Mouse (Mus musculus) brown adipose tissue, adult 24 weeks (tissue): ENCODE measurements around the gene Gm136. TPM values are rescaled to one million over a fixed set of nuclear protein-coding genes. Genes with fewer than 3 reads are reported as not detected.
A peak's percentile ranks its signal among the peaks of the same experiment; 100 is the strongest.
"Not testable (repeated sequence)": the region's sequence is repeated elsewhere in the genome, so short reads cannot be mapped to it uniquely, and the experiment has no call there.

Experiments used
- H3K27ac ChIP-seq: fragments of 200-500 bp; replicated peaks from 2 replicates; pipeline ENCODE4 v1.5.1; 2012; ENCODE audit warnings: low read depth, mild to moderate bottlenecking, low read length
- H3K4me1 ChIP-seq: fragments of 200-500 bp; 2 replicates; pipeline ENCODE4 v1.6.1; 2012; ENCODE audit warnings: low read length, mixed read lengths; ENCODE audit not compliant: control insufficient read depth, insufficient read depth, insufficient read length
- H3K4me3 ChIP-seq: fragments of 200-500 bp; 2 replicates; pipeline ENCODE4 v1.5.1; 2012; ENCODE audit warnings: low read depth, mild to moderate bottlenecking, low read length, moderate library complexity; ENCODE audit not compliant: insufficient read depth
- polyA plus RNA-seq: library from polyadenylated mRNA; stranded (reverse); fragments of >200 nt; gene quantifications from 2 replicates; pipeline ENCODE4 v1.2.4, GENCODE M21; 2012; ENCODE audit not compliant: missing spikeins, insufficient read depth, insufficient read length

Gm136 gene
- polyA plus RNA-seq, 1 experiment: not detected

- peak within 1 kb of the TSS; percentile 60 for H3K4me3 ChIP-seq
- no peak within 1 kb of the TSS for H3K27ac ChIP-seq
- no peaks in the 10 kb centered on the region for H3K4me1 ChIP-seq
Observed at GRCm38 (mm10) chr4:34729851-34730341, 26.2 kb downstream of the Gm136 start, which contains the start of gene Cfap206. TSS of gene Cfap206 (minus strand) at chr4:34730206.

- H3K4me1 ChIP-seq, H3K27ac ChIP-seq, H3K4me3 ChIP-seq: not testable (repeated sequence)
Observed at GRCm38 (mm10) chr4:34725710-34726109, 30.4 kb downstream of the Gm136 start.

- H3K4me3 ChIP-seq: no peak overlapping the region
- no peak overlapping the region for H3K27ac ChIP-seq
Observed at GRCm38 (mm10) chr4:34724306-34724705, 31.8 kb downstream of the Gm136 start.

DNA sequence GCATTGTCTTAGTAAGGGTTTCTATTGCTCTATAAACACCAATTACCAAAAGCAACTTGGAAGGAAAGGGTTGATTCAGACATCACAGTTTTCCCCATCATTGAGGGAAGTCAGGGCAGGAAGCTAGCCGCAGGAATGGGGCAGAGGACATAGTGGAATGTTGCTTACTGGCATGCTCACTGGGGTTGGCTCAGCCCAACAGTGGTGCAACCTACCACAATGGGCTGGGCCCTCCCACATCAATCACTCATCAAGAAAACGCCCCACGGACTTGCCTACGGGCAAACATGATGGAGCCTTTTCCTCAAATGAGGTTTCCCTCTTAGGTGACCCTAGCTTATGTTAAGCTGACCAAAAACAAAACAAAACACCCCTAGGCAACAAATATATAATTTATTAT, 32.9 kb downstream of the Gm136 start:
- Histone ChIP-seq H3K4me1 (no peaks in the 10 kb centered on the region), H3K27ac (no peak overlapping the region), H3K4me3 (no peak overlapping the region)

More at GRCm38 (mm10) chr4:34724306-34724705, 31.8 kb downstream of the Gm136 start:
- no peaks in the 10 kb centered on the region for H3K4me1 ChIP-seq

GRCm38 (mm10) chr4:34720127-34720895, 35.8 kb downstream of the Gm136 start:
- Histone ChIP-seq H3K27ac (no peak overlapping the region), H3K4me1 (no peaks in the 10 kb centered on the region), H3K4me3 (no peak overlapping the region)

GRCm38 (mm10) chr4:34719421-34719820, 36.6 kb downstream of the Gm136 start:
- H3K4me3 ChIP-seq: no peak overlapping the region
- H3K27ac ChIP-seq: no peak overlapping the region
- H3K4me1 ChIP-seq: no peaks in the 10 kb centered on the region

DNA sequence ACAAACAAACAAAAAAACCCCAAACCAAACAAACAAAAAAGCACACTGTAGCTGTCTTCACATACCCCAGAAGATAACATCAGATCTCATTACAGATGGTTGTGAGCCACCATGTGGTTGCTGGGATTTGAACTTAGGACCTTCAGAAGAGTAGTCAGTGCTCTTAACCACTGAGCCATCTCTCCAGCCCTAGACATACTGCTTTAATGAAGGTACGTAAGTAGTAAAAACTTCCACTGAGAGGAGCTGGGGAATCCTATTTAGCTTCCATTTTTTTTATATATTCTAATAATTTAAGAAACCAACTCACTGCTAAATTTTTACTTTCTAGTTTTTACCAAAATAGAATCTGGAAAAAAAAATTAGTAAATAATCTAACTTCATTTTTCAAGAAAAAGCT, 41.0 kb downstream of the Gm136 start:
- Histone ChIP-seq H3K27ac (no peak overlapping the region), H3K4me3 (no peak overlapping the region), H3K4me1 (no peaks in the 10 kb centered on the region)

GRCm38 (mm10) chr4:34708127-34708526, 47.9 kb downstream of the Gm136 start:
- no peak overlapping the region for H3K4me3 ChIP-seq
- no peak overlapping the region for H3K27ac ChIP-seq
- H3K4me1 ChIP-seq: no peaks in the 10 kb centered on the region

DNA sequence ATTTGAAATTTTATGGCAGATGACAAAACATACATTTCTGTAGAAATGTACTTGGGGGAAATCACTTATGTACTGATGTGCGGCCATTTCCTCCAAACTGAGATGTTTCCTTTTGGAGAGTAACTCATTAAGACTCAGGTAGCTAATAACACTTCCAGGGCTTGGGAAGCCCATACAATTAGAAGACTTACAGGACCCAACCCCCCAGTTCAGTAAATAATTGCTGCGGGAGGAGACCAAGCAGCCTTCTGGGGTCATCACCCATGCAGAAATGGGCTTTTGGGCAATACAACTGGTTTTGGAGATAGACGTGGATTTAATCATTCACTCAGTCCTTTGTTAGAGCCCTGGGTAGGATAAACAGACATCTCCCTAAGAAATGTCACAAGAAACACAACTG, 48.8 kb downstream of the Gm136 start:
- no peak overlapping the region for H3K27ac ChIP-seq
- H3K4me3 ChIP-seq: no peak overlapping the region
- H3K4me1 ChIP-seq: no peaks in the 10 kb centered on the region

DNA sequence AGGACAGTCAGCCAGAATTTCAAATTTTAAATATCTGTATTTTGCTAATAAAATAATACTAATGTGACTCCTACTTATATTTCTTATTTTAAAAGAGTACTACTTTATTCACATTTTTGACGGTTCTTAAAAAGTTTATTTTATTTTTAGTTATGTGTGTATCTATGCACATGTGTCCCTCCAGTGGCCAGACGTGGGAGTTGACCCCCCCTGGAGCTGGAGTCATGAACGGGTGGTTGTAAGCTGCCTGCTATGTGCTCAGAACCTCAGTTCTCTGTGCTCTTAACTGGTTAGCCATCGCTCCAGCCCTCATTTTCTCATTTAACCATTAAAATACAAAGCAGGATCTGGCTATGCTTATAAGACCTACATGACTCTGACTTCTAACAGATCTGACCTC, 53.0 kb downstream of the Gm136 start:
- Histone ChIP-seq H3K4me3 (no peak overlapping the region), H3K4me1 (no peaks in the 10 kb centered on the region), H3K27ac (no peak overlapping the region)

DNA sequence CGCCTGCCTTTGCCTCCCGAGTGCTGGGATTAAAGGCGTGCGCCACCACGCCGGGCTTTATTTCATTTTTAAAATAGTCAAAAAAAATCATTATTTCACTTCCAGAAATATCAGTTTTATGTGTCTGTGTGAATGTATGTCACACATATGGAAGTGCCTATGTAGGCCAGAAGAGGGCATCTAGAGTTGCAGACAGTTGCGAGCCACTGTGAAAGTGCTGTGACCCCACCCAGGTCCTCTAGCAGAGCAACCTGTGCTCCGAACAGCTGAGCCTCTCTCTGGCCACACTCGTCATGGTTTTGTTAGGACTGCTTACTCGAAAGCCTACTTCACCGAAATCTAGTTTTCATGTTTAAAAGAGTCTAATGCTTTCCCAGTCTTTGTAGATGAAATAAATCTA, 53.8 kb downstream of the Gm136 start:
- H3K27ac ChIP-seq: no peak overlapping the region
- no peaks in the 10 kb centered on the region for H3K4me1 ChIP-seq
- no peak overlapping the region for H3K4me3 ChIP-seq

GRCm38 (mm10) chr4:34701528-34701927, 54.5 kb downstream of the Gm136 start:
- Histone ChIP-seq H3K4me3 (no peak overlapping the region), H3K4me1 (no peaks in the 10 kb centered on the region), H3K27ac (no peak overlapping the region)

Other genes starting within 250 kb of the Gm136 start
- gene Akirin2, start 205.3 kb downstream of the Gm136 start, polyA plus RNA-seq: 31.4 and 41.0 TPM in 2 replicates
- 45.3 and 46.0 TPM in 2 replicates for gene Orc3, start 141.3 kb downstream of the Gm136 start, polyA plus RNA-seq
- gene Rars2, start 141.3 kb downstream of the Gm136 start, polyA plus RNA-seq: 29.2 and 29.9 TPM in 2 replicates
- 16.0 and 17.7 TPM in 2 replicates for gene Slc35a1, start 68.8 kb downstream of the Gm136 start, polyA plus RNA-seq
- not detected in 2 replicates for gene Cfap206, start 26.1 kb downstream of the Gm136 start, polyA plus RNA-seq
- 86.7 and 95.6 TPM in 2 replicates for gene Smim8, start 22.2 kb upstream of the Gm136 start, polyA plus RNA-seq
- 3.6 and 5.7 TPM in 2 replicates for gene Zfp292, start 126.7 kb upstream of the Gm136 start, polyA plus RNA-seq
- gene Cga, start 137.5 kb upstream of the Gm136 start, polyA plus RNA-seq: not detected in 2 replicates